Mouse (Mus musculus) adrenal gland, adult (tissue): ENCODE results near the gene Vstm2a.

Experiments
- DNase-seq, 2 experiments: peaks; one replicate each; pipeline ENCODE4 v3.0.0; 2022 to 2023; ENCODE audit warnings: low spot score in 1 of 2; ENCODE audit not compliant: inconsistent age in 2 of 2

The Vstm2a gene

DNA sequence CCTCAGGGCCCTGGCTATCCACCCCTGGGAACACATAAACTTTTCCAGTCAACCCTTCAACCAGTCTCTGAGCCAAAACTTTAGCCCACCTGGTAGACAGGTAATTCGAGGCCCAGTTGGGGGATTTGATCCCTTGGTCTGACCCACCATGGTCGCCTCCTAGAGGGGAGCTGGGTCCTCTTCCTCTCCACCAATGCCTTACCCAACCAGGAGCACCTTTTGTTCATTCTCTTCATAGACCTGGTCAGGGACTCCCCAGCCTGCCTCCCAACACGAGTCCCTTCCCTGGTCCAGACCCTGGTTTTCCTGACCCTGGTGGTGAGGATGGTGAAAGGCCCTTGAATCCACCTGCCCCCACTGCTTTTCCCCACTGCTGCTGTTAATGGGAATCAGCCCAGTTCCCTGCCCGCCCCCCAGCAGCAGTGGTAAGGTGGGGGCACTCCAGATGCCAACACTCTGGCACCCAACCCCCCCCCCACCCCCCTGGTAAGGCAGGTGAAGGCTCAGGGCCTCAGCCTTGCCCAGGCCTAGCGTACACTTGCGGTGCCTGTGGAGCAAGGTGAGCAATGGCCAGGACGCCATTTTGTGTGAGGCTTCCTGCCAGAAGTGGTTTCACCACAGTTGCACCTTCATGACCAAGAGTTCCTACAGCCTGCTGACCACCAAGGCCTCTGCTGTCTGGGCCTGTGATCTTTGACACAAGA is 182.2 kb downstream of the Vstm2a start:
- no peak for DNase-seq
